34 mouse cellular contexts compared by ENCODE assay signal in the genomic region with DNA sequence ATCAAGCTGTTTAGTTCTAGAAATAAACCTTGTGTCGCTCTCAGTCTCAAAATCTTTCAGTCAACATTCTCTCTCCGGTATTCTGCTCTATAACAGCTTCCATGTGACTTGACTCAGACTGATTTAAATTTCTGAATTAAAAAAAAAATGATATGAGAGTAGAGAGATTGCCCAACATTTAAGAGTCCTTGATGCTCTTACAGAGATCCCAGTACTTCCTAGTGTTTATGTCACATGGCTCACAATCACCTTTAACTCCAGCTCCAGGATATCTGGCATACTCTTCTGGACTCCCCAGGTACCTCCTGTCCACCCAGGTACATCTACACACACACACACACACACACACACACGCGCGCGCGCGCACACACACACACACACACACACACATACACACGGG. TPM values are rescaled to one million over a fixed set of nuclear protein-coding genes. Genes with fewer than 3 reads are reported as not detected.
"Had no signal": no experiment of that assay in that cellular context is flagged by ENCODE, and none has a peak within 500 bp of the region (broad histone marks: within the 10 kb centered on the region; RNA-seq: fewer than 3 reads in every experiment).

No protein-coding gene starts in this region.

- ATAC-seq: forebrain, embryonic 13.5 days; forebrain, embryonic 14.5 days; forebrain, embryonic 15.5 days; forebrain, embryonic 16.5 days; forebrain, postnatal 0 days had no signal

- H3K9ac ChIP-seq: embryonic facial prominence, embryonic 12.5 days; embryonic facial prominence, embryonic 13.5 days; embryonic facial prominence, embryonic 15.5 days; forebrain, embryonic 12.5 days; forebrain, embryonic 13.5 days; forebrain, embryonic 15.5 days; forebrain, postnatal 0 days had no signal

- H3K27me3 ChIP-seq: embryonic facial prominence, embryonic 12.5 days; embryonic facial prominence, embryonic 13.5 days; embryonic facial prominence, embryonic 15.5 days; forebrain, embryonic 12.5 days; forebrain, embryonic 13.5 days; forebrain, embryonic 15.5 days had no signal

- H3K9me3 ChIP-seq: embryonic facial prominence, embryonic 10.5 days; embryonic facial prominence, embryonic 12.5 days; embryonic facial prominence, embryonic 13.5 days; embryonic facial prominence, embryonic 15.5 days; forebrain, embryonic 13.5 days; forebrain, embryonic 15.5 days had no signal

- H3K36me3 ChIP-seq: embryonic facial prominence, embryonic 10.5 days; embryonic facial prominence, embryonic 12.5 days; embryonic facial prominence, embryonic 13.5 days; embryonic facial prominence, embryonic 15.5 days; forebrain, embryonic 10.5 days; forebrain, embryonic 12.5 days; forebrain, embryonic 15.5 days had no signal

- H3K4me3 ChIP-seq: embryonic facial prominence, embryonic 10.5 days; embryonic facial prominence, embryonic 12.5 days; embryonic facial prominence, embryonic 13.5 days; embryonic facial prominence, embryonic 15.5 days; erythroblast, embryonic 14.5 days; forebrain, embryonic 10.5 days; forebrain, embryonic 12.5 days; forebrain, embryonic 13.5 days; forebrain, embryonic 15.5 days; gastrocnemius, adult 2 months had no signal

- H3K27ac ChIP-seq: embryonic facial prominence, embryonic 10.5 days; embryonic facial prominence, embryonic 12.5 days; embryonic facial prominence, embryonic 13.5 days; embryonic facial prominence, embryonic 15.5 days; forebrain, embryonic 10.5 days; forebrain, embryonic 12.5 days; forebrain, embryonic 13.5 days; forebrain, embryonic 15.5 days; gastrocnemius, adult 2 months had no signal

- H3K4me2 ChIP-seq: embryonic facial prominence, embryonic 12.5 days; embryonic facial prominence, embryonic 13.5 days; embryonic facial prominence, embryonic 15.5 days; forebrain, embryonic 12.5 days; forebrain, embryonic 13.5 days; forebrain, embryonic 15.5 days had no signal

- H3K4me1 ChIP-seq: embryonic facial prominence, embryonic 12.5 days; embryonic facial prominence, embryonic 15.5 days; forebrain, embryonic 10.5 days; forebrain, embryonic 12.5 days; forebrain, embryonic 13.5 days; forebrain, embryonic 15.5 days had no signal

- DNase-seq: cerebellum, adult 2 months; cerebellum, adult 8-10 months; cerebellum, adult 9-10 months; cerebellum, adult 9-11 months; cerebellum, postnatal 10 days; cerebellum, postnatal 14 days; cerebellum, postnatal 25 days; cerebellum, postnatal 36 days; embryo, embryonic 11 days; forebrain, postnatal 0 days; gastrocnemius, adult 2 months; gastrocnemius, postnatal 10 days; gastrocnemius, postnatal 14 days; gastrocnemius, postnatal 25 days; gastrocnemius, postnatal 36 days; heart, adult 11 months; heart, adult 18-20 months had no signal

RNA-seq across cellular contexts. Expression of a gene that starts 53.1 kb away (rescaled TPM):
- polyA plus RNA-seq: cerebellum, adult 2 months; cortical plate, adult 2 months; embryonic facial prominence, embryonic 10.5 days; embryonic facial prominence, embryonic 11.5 days; embryonic facial prominence, embryonic 12.5 days; embryonic facial prominence, embryonic 13.5 days; embryonic facial prominence, embryonic 14.5 days; embryonic facial prominence, embryonic 15.5 days; erythroblast, embryonic 14.5 days; forebrain, embryonic 10.5 days; forebrain, embryonic 11.5 days; forebrain, embryonic 12.5 days; forebrain, embryonic 13.5 days; forebrain, embryonic 14.5 days; forebrain, embryonic 15.5 days; forebrain, embryonic 16.5 days; forebrain, postnatal 0 days; frontal cortex, adult 2 months; gonadal fat pad, adult 2 months had no signal
